Mouse (Mus musculus) cortical plate, adult 2 months (tissue): ENCODE measurements around the gene Pkdcc.

ENCODE experiments used
- CTCF ChIP-seq: fragments of 200-500 bp; IDR thresholded peaks from 2 replicates; pipeline ENCODE4 v1.5.1; 2011; ENCODE audit warnings: mild to moderate bottlenecking, control low read depth, low read length; ENCODE audit not compliant: insufficient read depth; ENCODE audit errors: extremely low read depth
- POLR2A ChIP-seq: fragments of 200-500 bp; IDR thresholded peaks from 2 replicates; pipeline ENCODE4 v1.6.1; 2011; ENCODE audit warnings: mild to moderate bottlenecking, low read length, control low read depth; ENCODE audit not compliant: insufficient read depth; ENCODE audit errors: extremely low read depth

- TF ChIP-seq CTCF (no peak), POLR2A (no peak)
These were observed 35.9 kb downstream of the Pkdcc start for GRCm38 (mm10) chr17:83250903-83251526.
